Mouse (Mus musculus) midbrain, embryonic 15.5 days (tissue): ENCODE results near the gene Anxa11. TPM values are rescaled to one million over a fixed set of nuclear protein-coding genes. Genes with fewer than 3 reads are reported as not detected.
"Not testable (repeated sequence)": the region's sequence is repeated elsewhere in the genome, so short reads cannot be mapped to it uniquely, and the experiment has no call there.

Experiments
- ATAC-seq: fragments of 200-750 bp; cut with Nextera tagmentation; replicated peaks from 2 replicates; pipeline ENCODE4 v1.8.0; 2017; ENCODE audit warnings: moderate TSS enrichment
- H3K27ac ChIP-seq: fragments of 300-500 bp; sonication (generic); 2 replicates; pipeline ENCODE4 v1.5.1; 2015; ENCODE audit warnings: mild to moderate bottlenecking, inconsistent platforms
- H3K27me3 ChIP-seq: fragments of 300-500 bp; sonication (generic); replicated peaks from 2 replicates; pipeline ENCODE4 v1.6.1; 2015; ENCODE audit warnings: inconsistent platforms
- H3K36me3 ChIP-seq: fragments of 300-500 bp; sonication (generic); replicated peaks from 2 replicates; pipeline ENCODE4 v1.6.1; 2015; ENCODE audit warnings: inconsistent platforms
- H3K4me1 ChIP-seq: fragments of 300-500 bp; sonication (generic); 2 replicates; pipeline ENCODE4 v1.6.1; 2015; ENCODE audit warnings: inconsistent platforms
- H3K4me2 ChIP-seq: fragments of 300-500 bp; sonication (generic); 2 replicates; pipeline ENCODE4 v1.6.1; 2015; ENCODE audit warnings: inconsistent platforms, mild to moderate bottlenecking, moderate library complexity
- H3K4me3 ChIP-seq: fragments of 300-500 bp; sonication (generic); 2 replicates; pipeline ENCODE4 v1.5.1; 2015; ENCODE audit warnings: mild to moderate bottlenecking, inconsistent platforms
- H3K9ac ChIP-seq: fragments of 300-500 bp; sonication (generic); 2 replicates; pipeline ENCODE4 v1.6.1; 2015; ENCODE audit warnings: mild to moderate bottlenecking, inconsistent platforms
- H3K9me3 ChIP-seq: fragments of 300-500 bp; sonication (generic); 2 replicates; pipeline ENCODE4 v1.6.1; 2016; ENCODE audit warnings: inconsistent platforms
- WGBS: fragments of 180-500 bp; shearing (Covaris S2); methylation state at CpG from one replicate; pipeline ENCODE4 v1.1.7; 2015; ENCODE audit warnings: mixed read lengths; 5-methylcytosine and 5-hydroxymethylcytosine counted together
- polyA plus RNA-seq: library from polyadenylated mRNA; unstranded; fragments of >200 nt; fragmentation: Nextera tagmentation; extraction: Ambion mirVana; gene quantifications from 2 replicates; pipeline ENCODE4 v1.2.1, GENCODE M21; 2015

The Anxa11 gene
- polyA plus RNA-seq, 1 experiment from 2014 or later = 2.6 TPM

DNA sequence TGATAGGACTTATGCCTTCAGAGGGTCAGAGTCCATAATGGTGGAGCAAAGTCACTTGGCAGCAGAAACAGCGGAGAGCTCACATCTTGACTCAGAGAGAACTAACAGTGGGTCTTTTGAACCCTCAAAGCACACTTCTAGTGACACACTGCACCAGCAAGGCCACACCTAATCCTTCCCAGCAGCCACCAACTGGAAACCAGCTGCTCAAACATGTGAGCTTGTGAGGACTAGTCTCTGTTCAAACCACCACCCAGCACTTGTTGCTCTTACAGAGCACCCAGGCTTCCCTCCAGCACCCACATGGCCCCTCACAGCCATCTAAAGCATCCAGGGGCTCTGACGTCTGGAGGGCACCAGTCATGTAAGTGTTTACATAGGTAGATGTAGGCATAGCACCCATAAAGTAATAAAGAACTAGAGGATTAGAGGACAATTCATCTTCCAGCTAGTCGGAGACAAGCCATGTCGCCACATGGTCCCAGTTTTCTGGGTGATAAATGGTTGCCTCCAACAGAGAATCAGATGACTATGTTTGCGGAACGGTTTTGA is 4.0 kb downstream of the Anxa11 start:
- H3K4me3 ChIP-seq = no peak overlapping the region
- 92% methylated on average over 6 of the region's 6 CpGs for WGBS
- peaks cover 14% of the 10 kb centered on the region for H3K4me1 ChIP-seq
- H3K9me3 ChIP-seq = no peaks in the 10 kb centered on the region
- no peak overlapping the region for H3K4me2 ChIP-seq
- H3K9ac ChIP-seq = no peak overlapping the region
- no peak overlapping the region for H3K27ac ChIP-seq
- H3K36me3 ChIP-seq = no peaks in the 10 kb centered on the region
- no peak for ATAC-seq
- H3K27me3 ChIP-seq = peaks cover 30% of the 10 kb centered on the region

DNA sequence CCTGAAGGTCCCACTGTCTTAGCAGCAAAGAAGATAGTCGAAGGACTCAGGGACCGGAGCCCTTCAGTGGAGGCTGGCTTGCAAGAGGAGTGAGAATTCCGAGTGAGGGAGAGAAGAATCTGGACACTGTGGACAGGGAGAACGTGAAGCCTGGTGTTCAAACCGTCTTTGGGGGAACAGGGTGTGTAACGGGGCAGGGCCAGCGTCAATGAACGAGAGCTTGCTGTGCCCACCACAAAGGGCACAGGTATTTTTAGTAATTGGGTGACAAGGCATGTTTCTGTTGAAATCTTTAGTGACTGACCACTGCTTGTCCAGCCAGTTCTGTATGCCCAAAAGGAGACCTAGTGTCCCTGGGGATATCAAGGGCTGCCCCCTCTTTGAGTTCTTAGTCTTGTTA is 4.6 kb downstream of the Anxa11 start:
- Histone ChIP-seq H3K4me3 (no peak overlapping the region), H3K9me3 (no peaks in the 10 kb centered on the region), H3K27ac (no peak overlapping the region), H3K27me3 (peaks cover 28% of the 10 kb centered on the region), H3K4me2 (no peak overlapping the region), H3K36me3 (no peaks in the 10 kb centered on the region), H3K4me1 (peaks cover 14% of the 10 kb centered on the region), H3K9ac (no peak overlapping the region)
- ATAC-seq = no peak
- 91% methylated on average over 8 of the region's 8 CpGs for WGBS

DNA sequence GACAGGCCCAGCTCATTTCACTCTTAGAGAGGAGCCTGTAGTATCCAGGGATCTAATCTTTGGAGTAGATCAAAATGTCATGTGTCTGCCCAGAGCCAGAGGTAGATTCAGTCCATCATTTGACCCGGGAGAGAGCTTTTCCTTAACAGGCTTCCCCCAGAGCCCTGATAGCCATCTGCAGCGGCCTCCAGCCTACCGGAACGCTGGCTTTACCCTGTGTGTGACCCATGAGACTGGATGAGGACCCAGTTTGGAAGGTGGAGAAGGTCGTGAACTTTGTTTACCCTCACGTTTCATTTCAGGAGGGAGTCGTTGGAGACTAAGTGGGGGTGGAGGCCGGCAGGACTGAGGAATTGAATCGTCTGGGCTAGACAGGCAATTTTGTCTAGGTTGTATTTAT is 5.7 kb downstream of the Anxa11 start:
- Histone ChIP-seq H3K9me3 (no peaks in the 10 kb centered on the region), H3K4me2 (no peak overlapping the region), H3K9ac (no peak overlapping the region), H3K27me3 (peaks cover 17% of the 10 kb centered on the region), H3K4me1 (peaks cover 3% of the 10 kb centered on the region), H3K27ac (no peak overlapping the region), H3K4me3 (no peak overlapping the region), H3K36me3 (no peaks in the 10 kb centered on the region)
- 53% methylated on average over 9 of the region's 9 CpGs for WGBS
- no peak for ATAC-seq

DNA sequence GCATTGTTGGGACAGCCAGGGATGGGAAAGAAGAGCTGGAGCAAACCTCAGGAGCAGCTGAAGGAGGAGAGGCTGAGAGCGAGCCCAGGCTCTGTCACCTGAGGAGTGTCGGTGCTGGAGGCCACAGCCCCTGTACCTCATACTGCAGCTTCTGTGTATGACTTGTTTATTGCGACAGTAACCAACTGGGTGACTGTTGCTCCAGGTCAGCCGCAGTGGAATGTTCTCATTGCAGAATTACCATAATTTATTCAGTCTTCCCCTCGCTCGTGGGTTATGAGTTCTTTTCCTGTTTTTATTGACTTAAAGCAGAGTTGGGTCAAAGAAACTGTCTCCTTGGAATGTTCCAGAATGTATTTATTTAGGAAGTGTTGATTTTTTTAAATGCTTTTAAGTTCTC is 6.3 kb downstream of the Anxa11 start:
- Histone ChIP-seq H3K4me2 (no peak overlapping the region), H3K4me3 (no peak overlapping the region), H3K27me3 (peaks cover 12% of the 10 kb centered on the region), H3K4me1 (no peaks in the 10 kb centered on the region), H3K36me3 (no peaks in the 10 kb centered on the region), H3K27ac (no peak overlapping the region), H3K9me3 (no peaks in the 10 kb centered on the region), H3K9ac (no peak overlapping the region)
- 79% methylated on average over 6 of the region's 6 CpGs for WGBS
- no peak for ATAC-seq

DNA sequence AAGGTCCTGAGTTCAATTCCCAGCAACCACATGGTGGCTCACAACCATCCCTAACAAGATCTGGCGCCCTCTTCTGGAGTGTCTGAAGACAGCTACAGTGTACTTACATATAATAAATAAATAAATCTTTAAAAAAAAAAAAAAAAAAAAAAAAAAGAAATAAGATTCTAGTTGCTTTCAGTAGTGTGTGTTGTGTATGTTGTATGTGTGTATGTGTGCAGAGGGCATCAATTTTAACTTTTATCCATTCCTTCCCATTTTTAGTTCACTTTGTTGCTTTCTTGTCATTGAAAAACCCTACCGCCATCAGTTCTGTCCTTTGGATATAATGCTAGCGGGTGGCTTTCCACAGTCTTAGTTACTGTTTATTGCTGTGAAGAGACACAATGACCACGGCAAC is 6.8 kb downstream of the Anxa11 start:
- not testable (repeated sequence) for ATAC-seq, H3K27ac ChIP-seq, H3K36me3 ChIP-seq, H3K9me3 ChIP-seq, H3K4me2 ChIP-seq, H3K4me1 ChIP-seq, H3K9ac ChIP-seq, H3K4me3 ChIP-seq, H3K27me3 ChIP-seq
- WGBS = 94% methylated on average over 3 of the region's 4 CpGs

DNA sequence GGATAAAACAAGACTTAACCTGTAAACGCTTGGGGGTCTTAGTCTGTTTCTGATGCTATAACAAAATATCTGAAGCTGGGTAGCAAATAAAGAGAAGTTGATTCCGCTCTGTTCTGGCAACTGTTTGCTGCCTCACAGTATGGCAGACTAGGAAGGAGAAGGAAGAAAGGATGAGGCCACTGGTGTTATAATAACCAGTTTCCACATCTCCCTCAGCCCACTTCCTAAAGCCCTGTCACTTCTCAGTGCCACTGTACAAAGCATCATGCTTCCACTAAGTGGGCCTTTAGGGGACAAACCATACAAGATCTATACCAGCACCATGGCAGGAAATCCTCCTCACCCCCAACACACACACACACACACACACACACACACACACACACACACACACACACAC is 8.5 kb downstream of the Anxa11 start:
- 94% methylated on average over 2 of the region's 2 CpGs for WGBS
- H3K27me3 ChIP-seq = no peaks in the 10 kb centered on the region
- no peak for ATAC-seq
- no peaks in the 10 kb centered on the region for H3K36me3 ChIP-seq
- no peak overlapping the region for H3K9ac ChIP-seq
- H3K4me3 ChIP-seq = no peak overlapping the region
- no peak overlapping the region for H3K27ac ChIP-seq
- no peak overlapping the region for H3K4me2 ChIP-seq
- no peaks in the 10 kb centered on the region for H3K4me1 ChIP-seq
- H3K9me3 ChIP-seq = no peaks in the 10 kb centered on the region

DNA sequence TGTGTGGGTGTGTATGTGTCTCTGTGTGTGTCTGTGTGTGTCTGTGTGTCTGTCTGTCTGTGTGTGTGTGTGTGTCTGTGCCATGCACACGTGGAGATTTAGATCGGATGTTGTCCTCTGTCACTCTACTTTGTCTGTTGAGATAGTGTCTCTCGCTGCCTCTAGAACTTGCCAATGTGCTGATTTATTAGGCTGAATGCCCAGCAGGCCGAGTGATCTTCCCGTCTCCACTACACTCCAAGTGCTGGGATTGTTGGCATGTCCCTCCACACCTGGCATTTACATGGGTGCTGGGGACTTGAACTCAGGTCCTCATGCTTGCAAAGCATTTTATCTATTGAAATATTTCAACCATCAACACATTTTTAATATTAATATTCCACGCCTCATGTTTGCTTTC is 9.2 kb downstream of the Anxa11 start:
- Histone ChIP-seq H3K4me1 (no peaks in the 10 kb centered on the region), H3K4me3 (no peak overlapping the region)
- 81% methylated on average over 6 of the region's 6 CpGs for WGBS

DNA sequence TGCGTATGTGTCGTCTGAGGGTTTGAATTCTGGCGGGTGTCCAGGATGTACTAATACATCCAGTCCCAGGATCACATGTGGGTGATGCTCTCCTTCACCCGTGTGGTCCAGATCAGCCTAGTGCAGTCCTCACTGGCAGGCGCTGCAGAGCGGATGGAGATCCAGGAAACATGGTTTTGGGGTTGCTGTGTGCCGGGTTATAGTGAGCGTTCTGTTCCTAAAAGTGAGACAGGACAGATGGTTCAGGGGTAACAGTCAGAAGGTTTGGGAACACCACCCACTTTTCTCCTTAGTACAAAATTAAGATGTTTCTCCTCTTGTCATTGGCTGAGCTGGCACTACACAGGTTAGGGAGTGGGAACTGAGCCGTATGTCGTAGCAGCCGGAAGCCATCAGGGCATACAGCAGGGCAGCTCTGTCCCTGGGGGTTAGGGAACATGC is 10.2 kb downstream of the Anxa11 start:
- H3K36me3 ChIP-seq = no peaks in the 10 kb centered on the region
- H3K4me3 ChIP-seq = no peak overlapping the region
- no peaks in the 10 kb centered on the region for H3K9me3 ChIP-seq
- 81% methylated on average over 11 of the region's 11 CpGs for WGBS
- H3K4me1 ChIP-seq = no peaks in the 10 kb centered on the region
- no peaks in the 10 kb centered on the region for H3K27me3 ChIP-seq
- H3K4me2 ChIP-seq = no peak overlapping the region
- no peak for ATAC-seq
- H3K9ac ChIP-seq = no peak overlapping the region
- no peak overlapping the region for H3K27ac ChIP-seq

More for the DNA sequence above, 9.2 kb downstream of the Anxa11 start:
- no peak for ATAC-seq
- no peak overlapping the region for H3K9ac ChIP-seq
- no peak overlapping the region for H3K4me2 ChIP-seq
- H3K36me3 ChIP-seq = no peaks in the 10 kb centered on the region
- H3K9me3 ChIP-seq = no peaks in the 10 kb centered on the region
- H3K27ac ChIP-seq = no peak overlapping the region
- no peaks in the 10 kb centered on the region for H3K27me3 ChIP-seq

DNA sequence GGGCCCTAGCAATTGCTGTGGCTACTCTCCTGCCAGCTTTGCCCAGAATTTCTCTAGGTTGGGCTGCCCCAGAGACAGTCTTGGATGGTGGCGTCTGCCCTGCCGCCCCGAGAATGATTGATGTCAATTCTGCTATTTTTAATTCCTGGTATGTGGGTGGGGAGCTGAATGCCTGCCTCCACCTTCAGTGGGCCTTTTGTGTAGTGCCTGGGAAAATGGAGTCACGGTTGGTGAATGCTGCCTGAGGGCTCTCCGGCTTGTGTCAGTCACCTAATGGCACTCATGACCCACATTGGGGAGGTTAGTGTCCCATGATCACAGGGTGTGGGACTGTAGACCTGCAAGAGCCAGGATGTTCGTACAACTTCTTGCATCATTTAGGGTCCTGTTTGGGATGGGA is 11.3 kb downstream of the Anxa11 start:
- ATAC-seq = no peak
- no peaks in the 10 kb centered on the region for H3K36me3 ChIP-seq
- H3K9ac ChIP-seq = no peak overlapping the region
- no peaks in the 10 kb centered on the region for H3K4me1 ChIP-seq
- no peak overlapping the region for H3K4me3 ChIP-seq
- no peak overlapping the region for H3K27ac ChIP-seq
- no peaks in the 10 kb centered on the region for H3K9me3 ChIP-seq
- H3K4me2 ChIP-seq = no peak overlapping the region
- 70% methylated on average over 6 of the region's 6 CpGs for WGBS
- no peaks in the 10 kb centered on the region for H3K27me3 ChIP-seq

DNA sequence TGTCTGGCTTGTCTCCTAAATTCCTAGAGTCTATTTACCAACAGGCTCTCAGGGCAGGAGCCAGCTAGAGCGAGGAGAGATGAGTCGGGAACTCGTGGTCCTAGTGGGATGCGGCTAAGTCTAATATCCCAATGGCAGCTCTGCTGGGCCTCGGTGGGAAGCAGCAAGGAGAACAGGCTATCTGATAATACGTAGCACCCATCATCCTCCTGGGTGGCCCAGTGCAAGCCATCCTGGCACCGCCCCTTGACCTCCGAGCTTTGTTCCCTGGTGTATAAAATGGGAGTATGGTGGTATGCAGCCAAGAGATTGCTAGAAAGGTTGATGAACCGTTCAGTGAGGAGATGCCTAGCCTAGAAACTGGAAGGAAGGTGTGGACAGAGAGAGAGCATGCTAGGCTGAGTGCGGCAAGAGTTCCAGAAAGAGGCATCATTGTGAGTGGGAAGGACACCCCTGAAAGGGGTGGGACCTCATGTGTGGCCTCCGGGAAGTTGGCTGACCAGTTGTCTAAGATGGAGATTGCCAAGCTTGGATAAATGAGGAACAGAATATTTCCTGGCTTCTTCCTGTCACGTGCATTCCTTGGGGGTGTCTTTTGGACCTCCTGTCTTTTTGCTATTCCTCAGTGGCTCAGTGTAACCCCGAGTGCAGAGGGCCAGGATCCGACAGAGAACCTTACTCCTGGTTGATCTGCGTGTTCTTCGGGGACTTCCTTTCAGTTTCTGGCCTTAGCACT is 11.9 kb downstream of the Anxa11 start:
- H3K4me3 ChIP-seq = no peak overlapping the region
- 91% methylated on average over 16 of the region's 16 CpGs for WGBS
- H3K36me3 ChIP-seq = no peaks in the 10 kb centered on the region
- H3K4me2 ChIP-seq = no peak overlapping the region
- H3K4me1 ChIP-seq = no peaks in the 10 kb centered on the region
- no peak overlapping the region for H3K27ac ChIP-seq
- ATAC-seq = no peak
- no peak overlapping the region for H3K9ac ChIP-seq
- H3K9me3 ChIP-seq = no peaks in the 10 kb centered on the region
- no peaks in the 10 kb centered on the region for H3K27me3 ChIP-seq

DNA sequence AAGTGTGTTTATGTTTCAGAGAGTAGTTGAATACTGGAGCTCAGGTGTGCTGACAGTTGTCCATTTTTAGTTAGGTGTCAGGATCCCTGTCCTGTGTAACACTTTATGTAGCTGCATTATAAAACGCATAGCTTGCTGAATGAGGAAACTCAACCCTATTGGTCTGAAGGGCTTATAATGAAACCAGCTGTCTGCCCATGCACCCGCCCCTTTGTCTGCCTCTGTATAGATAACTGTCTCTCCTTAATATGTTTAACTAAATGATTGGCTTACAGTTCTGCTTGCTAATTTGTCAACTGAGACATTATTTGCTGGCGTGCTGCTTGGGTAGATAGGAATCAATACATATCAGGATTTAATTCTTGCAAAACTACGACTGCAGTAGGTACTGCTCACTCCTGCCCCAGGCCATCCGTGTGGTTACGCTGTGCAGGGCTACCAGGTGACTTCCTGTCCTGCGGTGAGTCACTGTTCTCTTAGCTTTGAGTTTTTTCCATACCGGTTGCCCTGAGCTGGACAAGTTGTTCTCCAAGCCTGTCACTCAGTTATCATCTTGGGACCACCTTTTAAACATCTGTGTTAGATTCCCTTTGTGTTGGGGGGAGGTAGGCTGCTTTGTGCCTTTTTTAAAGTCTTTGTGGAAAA is 13.4 kb downstream of the Anxa11 start:
- Histone ChIP-seq H3K9me3 (no peaks in the 10 kb centered on the region), H3K27ac (no peak overlapping the region), H3K36me3 (no peaks in the 10 kb centered on the region), H3K4me2 (no peak overlapping the region), H3K27me3 (no peaks in the 10 kb centered on the region), H3K4me1 (no peaks in the 10 kb centered on the region), H3K9ac (no peak overlapping the region), H3K4me3 (no peak overlapping the region)
- WGBS = 66% methylated on average over 8 of the region's 8 CpGs
- ATAC-seq = no peak

DNA sequence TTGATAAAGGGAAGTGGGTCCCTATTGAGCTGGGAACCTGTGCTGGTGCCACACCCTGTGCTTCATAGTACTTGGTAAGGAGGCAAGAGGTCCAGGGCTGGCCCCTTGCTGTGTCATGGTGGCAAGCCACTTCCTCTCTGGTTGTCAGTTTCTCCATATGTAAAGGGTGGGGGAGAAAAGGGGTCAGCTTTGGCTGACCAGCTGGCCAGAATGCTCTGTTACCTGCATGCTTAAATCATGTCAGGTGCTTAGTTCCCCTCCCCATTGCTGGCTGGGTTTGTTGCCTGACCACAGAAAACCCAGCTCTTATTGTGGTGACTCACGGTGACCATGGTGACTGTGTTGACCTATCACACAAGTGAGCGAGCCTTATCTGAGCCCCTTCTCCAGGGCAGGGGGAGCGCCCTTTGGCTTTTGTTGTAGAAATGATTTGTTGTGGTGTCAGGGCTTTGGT is 15.2 kb downstream of the Anxa11 start:
- 67% methylated on average over 3 of the region's 3 CpGs for WGBS
- Histone ChIP-seq H3K4me2 (no peak overlapping the region), H3K4me3 (no peak overlapping the region), H3K27ac (no peak overlapping the region), H3K36me3 (no peaks in the 10 kb centered on the region), H3K9ac (no peak overlapping the region), H3K27me3 (no peaks in the 10 kb centered on the region), H3K4me1 (no peaks in the 10 kb centered on the region), H3K9me3 (no peaks in the 10 kb centered on the region)
- ATAC-seq = no peak

DNA sequence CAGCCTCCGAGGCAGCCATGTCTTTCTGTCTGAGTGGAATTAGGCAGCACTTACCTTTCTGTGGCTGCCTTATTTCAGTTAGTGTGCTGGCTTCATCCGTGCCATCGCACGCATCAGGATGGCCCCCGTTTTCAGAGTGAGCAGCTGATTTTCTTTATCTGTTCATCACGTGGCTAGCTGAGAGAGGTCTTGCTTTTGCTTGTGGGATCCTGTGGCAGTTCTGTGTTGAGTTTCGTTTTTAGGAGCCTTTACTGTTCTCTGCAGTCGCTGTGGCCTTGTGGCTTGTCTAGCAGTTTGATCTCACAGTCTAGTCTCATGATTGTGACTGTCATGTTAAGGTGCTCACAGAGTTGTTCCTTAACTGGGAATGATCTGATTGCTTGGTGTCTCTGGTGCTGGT is 16.0 kb downstream of the Anxa11 start:
- H3K27ac ChIP-seq = no peak overlapping the region
- no peak for ATAC-seq
- no peaks in the 10 kb centered on the region for H3K36me3 ChIP-seq
- no peak overlapping the region for H3K4me2 ChIP-seq
- no peaks in the 10 kb centered on the region for H3K9me3 ChIP-seq
- H3K4me1 ChIP-seq = no peaks in the 10 kb centered on the region
- 87% methylated on average over 8 of the region's 8 CpGs for WGBS
- no peaks in the 10 kb centered on the region for H3K27me3 ChIP-seq
- no peak overlapping the region for H3K4me3 ChIP-seq
- no peak overlapping the region for H3K9ac ChIP-seq
